Comparison of ENCODE assay signal across 11 mouse cellular contexts in genomic region chr6:30547656-30548306, GRCm38 (mm10). TPM values are rescaled to one million over a fixed set of nuclear protein-coding genes. Genes with fewer than 3 reads are reported as not detected.
A peak's percentile ranks its signal among the peaks of the same experiment; 100 is the strongest.
DNase-seq lines count a peak whose midpoint lies in the region; ATAC-seq and TF ChIP-seq lines count a peak whose summit lies in the region.
"Had no signal": no experiment of that assay in that cellular context is flagged by ENCODE, and none has a peak within 500 bp of the region (broad histone marks: within the 10 kb centered on the region; RNA-seq: fewer than 3 reads in every experiment).

No protein-coding gene starts in this region.

- ATAC-seq in kidney, embryonic 16.5 days (ENCODE audit: low FRiP score, low TSS enrichment): no peak
- no peak for ATAC-seq in liver, postnatal 0 days

- H3K36me3 ChIP-seq in kidney, embryonic 16.5 days (ENCODE audit: insufficient read depth, low read length): no peaks in the 10 kb centered on the region
- H3K36me3 ChIP-seq in liver, postnatal 0 days (replicated peaks; ENCODE audit: insufficient read depth, low read length): no peaks in the 10 kb centered on the region

- 24% methylated on average over 9 of the region's 9 CpGs for WGBS in kidney, embryonic 16.5 days
- 32% methylated on average over 9 of the region's 9 CpGs for WGBS in liver, postnatal 0 days (ENCODE audit: insufficient replicate concordance)

- no peak for TF ChIP-seq EP300 in liver, postnatal 0 days (IDR thresholded peaks at IDR 0.05; ENCODE audit: low read depth)

- H3K4me2 ChIP-seq in kidney, embryonic 16.5 days (replicated peaks; ENCODE audit: low read depth, low read length): peak overlapping the region; percentile 60
- peak overlapping the region; percentile 61 for H3K4me2 ChIP-seq in liver, postnatal 0 days (ENCODE audit: low read depth, low read length)

- TF ChIP-seq CTCF in embryonic fibroblast, embryonic 13.5 days (IDR thresholded peaks at IDR 0.05; ENCODE audit: borderline replicate concordance, insufficient read depth, low read length): no peak
- TF ChIP-seq CTCF in liver, postnatal 0 days (IDR thresholded peaks at IDR 0.05; ENCODE audit: low read depth): no peak

- intact Hi-C loops in heart, postnatal 10 days (cut with DNase I): no loop called here

- no peak overlapping the region for H3K4me3 ChIP-seq in kidney, embryonic 16.5 days (ENCODE audit: low read length)
- no peak overlapping the region for H3K4me3 ChIP-seq in embryonic fibroblast, embryonic 13.5 days (ENCODE audit: insufficient read depth, low read length)
- 0 out of 2 replicates have a peak overlapping the region, but pooled peaks have one; percentile 32 for H3K4me3 ChIP-seq in liver, postnatal 0 days (ENCODE audit: low read depth, low read length)

- H3K27me3 ChIP-seq in kidney, embryonic 16.5 days (ENCODE audit: insufficient read depth, low read length): no peaks in the 10 kb centered on the region
- 0 out of 2 replicates have a peak, but pooled peaks cover 7% of the 10 kb centered on the region for H3K27me3 ChIP-seq in liver, postnatal 0 days (ENCODE audit: insufficient read depth, low read length)

- H3K9me3 ChIP-seq in kidney, embryonic 16.5 days (ENCODE audit: low read length): peaks cover 7% of the 10 kb centered on the region; the same call in 1 of the 2 replicates
- H3K9me3 ChIP-seq in liver, postnatal 0 days (ENCODE audit: low read length): no peaks in the 10 kb centered on the region

- H3K27ac ChIP-seq in kidney, embryonic 16.5 days (ENCODE audit: low read length): peak overlapping the region; percentile 90
- peak overlapping the region; percentile 51 for H3K27ac ChIP-seq in embryonic fibroblast, embryonic 13.5 days (ENCODE audit: insufficient read depth, low read length)
- no peak overlapping the region for H3K27ac ChIP-seq in liver, postnatal 0 days (ENCODE audit: low read depth)

- DNase-seq in kidney, postnatal 36 days: no peak
- peak; percentile 60 to 61 for DNase-seq in heart, postnatal 10 days
- DNase-seq in liver, postnatal 0 days: no peak
- peak; percentile 32 for DNase-seq in retina, embryonic 14.5 days (ENCODE audit: low spot score)
- DNase-seq in right cerebral cortex, postnatal 36 days (ENCODE audit: low spot score in 2 of 2): no peak
- no peak for DNase-seq in testis, postnatal 10 days (ENCODE audit: low spot score)

- peaks cover 81% of the 10 kb centered on the region for H3K4me1 ChIP-seq in kidney, embryonic 16.5 days (ENCODE audit: insufficient read depth, low read length)
- H3K4me1 ChIP-seq in embryonic fibroblast, embryonic 13.5 days (ENCODE audit: control insufficient read depth, insufficient read depth, low read length): peaks cover 8% of the 10 kb centered on the region
- H3K4me1 ChIP-seq in liver, postnatal 0 days (ENCODE audit: insufficient read depth): peaks cover 7% of the 10 kb centered on the region; the same call in 1 of the 2 replicates

- TF ChIP-seq POLR2A in embryonic fibroblast, embryonic 13.5 days (IDR thresholded peaks at IDR 0.05; ENCODE audit: low read depth, low read length): no peak

- H3K9ac ChIP-seq in kidney, embryonic 16.5 days (replicated peaks; ENCODE audit: low read length): 0 out of 2 replicates have a peak overlapping the region, but pooled peaks have one; percentile 46
- H3K9ac ChIP-seq in liver, postnatal 0 days (replicated peaks): no peak overlapping the region

RNA-seq across cellular contexts. Expression of gene Cpa2, which starts 6.4 kb away (rescaled TPM):
- 15.9 and 17.5 TPM in 2 replicates for polyA plus RNA-seq in kidney, embryonic 16.5 days (2015; fragmentation: Nextera tagmentation; extraction: Ambion mirVana)
- polyA plus RNA-seq in embryonic fibroblast, embryonic 13.5 days (2011; ENCODE audit: insufficient read length, low read depth, missing spikeins): 1.2 TPM in 1 of 2 replicates, not detected in the other
- under 1 TPM; 0.17 to 0.65 TPM for total RNA-seq in heart, postnatal 10 days (2021)
- polyA plus RNA-seq in liver, postnatal 0 days (2015; fragmentation: Nextera tagmentation; extraction: Ambion mirVana): 0.63 and 2.1 TPM in 2 replicates

RNA-seq across cellular contexts. Expression of gene Cpa4, which starts 20.4 kb away (rescaled TPM):
- 0.12 and 0.14 TPM in 2 replicates for polyA plus RNA-seq in kidney, embryonic 16.5 days (2015; fragmentation: Nextera tagmentation; extraction: Ambion mirVana)
- polyA plus RNA-seq in embryonic fibroblast, embryonic 13.5 days (2011; ENCODE audit: insufficient read length, low read depth, missing spikeins): 1.5 and 2.1 TPM in 2 replicates
- total RNA-seq in heart, postnatal 10 days (2021): under 1 TPM in 1 of 2 experiments, not detected in 1; 0.10 TPM
- polyA plus RNA-seq in liver, postnatal 0 days (2015; fragmentation: Nextera tagmentation; extraction: Ambion mirVana): 0.05 TPM in 1 of 2 replicates, not detected in the other
- total RNA-seq: ES-E14; gastrocnemius, adult 8-10 months had no signal
- polyA plus RNA-seq: testis, adult 2 months had no signal

RNA-seq across cellular contexts. Expression of gene Ssmem1, which starts 38.1 kb away (rescaled TPM):
- 0.17 and 0.37 TPM in 2 replicates for polyA plus RNA-seq in kidney, embryonic 16.5 days (2015; fragmentation: Nextera tagmentation; extraction: Ambion mirVana)
- not detected in 2 replicates for polyA plus RNA-seq in embryonic fibroblast, embryonic 13.5 days (2011; ENCODE audit: insufficient read length, low read depth, missing spikeins)
- not detected for total RNA-seq in heart, postnatal 10 days (2021)
- not detected in 2 replicates for polyA plus RNA-seq in liver, postnatal 0 days (2015; fragmentation: Nextera tagmentation; extraction: Ambion mirVana)

RNA-seq across cellular contexts. Expression of gene Tmem209, which starts 38.2 kb away (rescaled TPM):
- polyA plus RNA-seq in kidney, embryonic 16.5 days (2015; fragmentation: Nextera tagmentation; extraction: Ambion mirVana): 45.6 and 51.4 TPM in 2 replicates
- polyA plus RNA-seq in embryonic fibroblast, embryonic 13.5 days (2011; ENCODE audit: insufficient read length, low read depth, missing spikeins): 68.8 and 84.7 TPM in 2 replicates
- 10 to 100 TPM; 12.0 to 13.3 TPM for total RNA-seq in heart, postnatal 10 days (2021)
- polyA plus RNA-seq in liver, postnatal 0 days (2015; fragmentation: Nextera tagmentation; extraction: Ambion mirVana): 10.8 and 12.6 TPM in 2 replicates

Comparison
In these comparisons a context has a peak if more than half of its experiments do, and no peak if none do; other contexts are left out.
1. DNase-seq: peak in heart, postnatal 10 days (2 of 2) and retina, embryonic 14.5 days (single experiment); none in kidney, postnatal 36 days (0 of 2), liver, postnatal 0 days (single experiment), right cerebral cortex, postnatal 36 days (0 of 2) and testis, postnatal 10 days (single experiment).